Mouse (Mus musculus) B cell, adult 2 months (primary cell): ENCODE measurements around the gene 3110040M04Rik.
"Not testable (repeated sequence)": the region's sequence is repeated elsewhere in the genome, so short reads cannot be mapped to it uniquely, and the experiment has no call there.

Experiments
- DNase-seq, 2 experiments: peaks; one replicate each; pipeline ENCODE4 v3.0.0; 2022

3110040M04Rik gene

DNA sequence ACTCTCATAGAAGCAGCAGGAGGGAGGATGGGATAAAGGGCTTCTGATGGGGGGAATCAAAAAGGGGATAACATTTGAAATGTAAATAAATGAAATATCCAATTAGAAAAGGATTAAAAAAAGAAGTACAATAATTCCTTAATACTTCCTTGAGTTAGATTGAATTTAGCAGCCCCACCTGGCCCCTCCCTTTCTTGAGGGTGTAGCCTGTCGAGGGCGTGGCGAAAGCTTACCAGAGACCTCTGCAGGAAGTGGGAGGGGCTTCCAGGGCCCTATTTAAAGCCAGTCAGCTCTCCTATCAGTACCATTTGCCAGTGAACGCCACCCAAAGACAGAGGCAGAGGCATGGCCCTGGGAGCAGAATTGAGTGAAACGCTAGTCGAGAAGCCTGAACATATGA, at the start of gene 3110040M04Rik:
Gene 3110040M04Rik, plus strand, starts transcription at position 304 of the 400 bp plus-strand sequence.
- DNase-seq = not testable (repeated sequence)

DNA sequence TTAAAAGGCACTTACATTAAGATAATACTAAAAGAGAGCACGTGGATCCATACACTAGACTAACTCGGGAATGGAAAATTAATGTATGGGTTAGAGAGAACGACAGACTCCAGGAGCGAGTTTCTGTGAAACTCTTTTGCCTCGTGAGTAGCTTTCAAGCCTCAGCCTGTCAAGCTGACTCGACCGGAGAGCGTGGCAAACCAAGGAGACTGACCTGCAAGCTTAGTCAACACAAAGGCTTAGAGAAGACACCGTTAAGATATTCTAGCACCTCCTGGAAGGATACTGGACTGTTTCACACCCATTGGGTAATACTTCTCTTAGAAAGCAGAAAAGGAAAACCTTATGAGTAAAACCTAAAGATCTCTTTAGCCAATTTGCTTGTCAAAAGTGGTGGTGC, 49.8 kb upstream of the 3110040M04Rik start:
- not testable (repeated sequence) for DNase-seq

DNA sequence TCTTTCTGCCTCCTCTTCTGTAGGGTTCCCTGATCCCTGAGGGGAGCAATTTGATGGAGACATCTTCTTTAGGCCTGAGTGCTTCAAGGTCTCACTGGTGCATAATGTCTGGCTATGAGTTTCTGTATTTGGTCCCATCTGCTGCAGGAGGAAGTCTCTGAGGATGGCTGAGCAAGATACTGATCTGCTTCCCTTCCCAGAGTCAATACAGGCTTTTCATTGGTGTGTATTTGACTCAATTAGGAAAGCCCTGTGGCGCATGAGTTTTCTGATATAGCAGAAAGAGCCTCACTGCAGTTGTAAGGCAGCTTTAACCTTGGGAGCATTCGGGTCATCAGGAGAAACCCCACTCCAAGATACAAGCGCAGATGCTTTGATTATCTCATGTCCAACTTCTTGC, 47.8 kb upstream of the 3110040M04Rik start:
- no peak for DNase-seq

DNA sequence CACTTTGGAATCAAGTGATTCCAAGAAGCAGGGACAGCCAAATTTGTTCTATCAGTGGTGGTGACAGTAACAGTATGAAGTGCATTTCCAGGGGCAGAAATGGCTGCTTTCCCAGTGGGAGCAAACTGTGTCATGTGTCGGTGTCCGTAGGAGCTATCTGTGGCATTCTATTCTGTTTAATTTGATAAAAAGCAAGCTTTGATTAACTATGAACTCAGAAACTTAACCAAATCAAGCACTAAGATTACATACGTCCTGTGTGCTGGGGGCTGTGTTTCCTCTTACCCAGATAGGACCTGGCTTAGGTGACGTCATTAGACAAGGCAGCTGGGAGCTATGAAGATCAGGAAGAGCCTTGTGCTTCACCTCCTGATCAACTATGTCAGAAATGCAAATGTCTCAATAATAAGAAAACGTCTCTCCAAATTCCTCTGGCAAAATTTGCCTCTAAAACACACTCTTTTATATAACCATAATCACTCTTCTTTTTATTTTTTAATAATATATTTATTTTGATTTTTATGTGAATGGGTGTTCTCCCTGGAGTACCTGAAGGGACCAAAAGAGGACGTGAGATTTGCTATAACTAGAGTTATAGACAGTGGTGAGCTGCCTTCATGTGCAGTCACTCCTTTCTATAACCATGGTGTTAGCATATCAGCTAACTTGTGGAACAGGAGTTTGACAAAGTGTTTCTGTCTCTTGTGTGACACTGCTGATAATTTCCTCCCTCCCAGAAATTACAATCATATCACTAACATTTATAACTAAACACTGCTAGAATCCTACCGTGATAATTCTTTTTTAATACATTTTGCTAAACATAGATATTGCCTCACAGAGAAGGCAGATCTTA, 46.9 kb upstream of the 3110040M04Rik start:
- DNase-seq = no peak

DNA sequence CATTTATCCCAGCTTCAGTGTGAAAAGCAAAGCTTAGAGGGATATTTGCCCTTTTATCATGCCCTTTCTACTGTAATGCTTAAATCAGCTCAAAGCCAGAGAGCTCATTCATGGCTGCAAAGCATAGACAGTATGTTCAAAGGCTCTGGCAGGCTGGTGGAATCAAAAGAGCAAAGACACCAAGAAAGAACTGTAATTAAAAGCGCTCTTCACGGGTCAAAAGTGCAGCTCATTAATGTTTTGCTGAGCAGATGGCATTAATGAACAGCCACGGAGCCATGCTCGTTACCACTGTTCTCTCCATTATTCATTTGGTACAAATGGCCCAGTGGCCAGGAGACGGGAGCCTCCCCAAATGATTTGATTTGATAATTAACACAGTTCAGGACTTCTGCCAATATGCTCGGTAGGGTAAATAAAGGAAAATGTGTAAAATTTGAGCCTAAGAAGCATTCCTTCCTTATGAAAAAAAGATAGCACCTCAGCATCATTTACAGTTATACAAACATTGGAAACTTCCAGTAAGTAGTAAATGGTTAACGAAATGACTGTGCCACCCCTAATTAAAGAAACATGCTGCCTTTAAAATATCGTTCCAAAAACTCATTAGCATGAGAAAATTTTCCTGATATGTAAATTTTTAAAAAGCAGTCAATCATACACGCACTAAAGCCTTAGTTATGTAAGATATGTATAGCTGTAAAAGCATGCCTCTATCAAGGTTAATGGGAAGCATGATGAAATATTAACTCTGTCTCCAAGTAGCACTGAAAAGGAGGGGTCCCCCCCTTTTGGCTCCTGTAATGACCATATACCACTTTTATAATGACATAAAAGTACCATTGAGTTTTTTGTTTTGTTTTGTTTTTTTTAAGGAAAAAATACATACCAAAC, 45.7 kb upstream of the 3110040M04Rik start:
- no peak for DNase-seq

DNA sequence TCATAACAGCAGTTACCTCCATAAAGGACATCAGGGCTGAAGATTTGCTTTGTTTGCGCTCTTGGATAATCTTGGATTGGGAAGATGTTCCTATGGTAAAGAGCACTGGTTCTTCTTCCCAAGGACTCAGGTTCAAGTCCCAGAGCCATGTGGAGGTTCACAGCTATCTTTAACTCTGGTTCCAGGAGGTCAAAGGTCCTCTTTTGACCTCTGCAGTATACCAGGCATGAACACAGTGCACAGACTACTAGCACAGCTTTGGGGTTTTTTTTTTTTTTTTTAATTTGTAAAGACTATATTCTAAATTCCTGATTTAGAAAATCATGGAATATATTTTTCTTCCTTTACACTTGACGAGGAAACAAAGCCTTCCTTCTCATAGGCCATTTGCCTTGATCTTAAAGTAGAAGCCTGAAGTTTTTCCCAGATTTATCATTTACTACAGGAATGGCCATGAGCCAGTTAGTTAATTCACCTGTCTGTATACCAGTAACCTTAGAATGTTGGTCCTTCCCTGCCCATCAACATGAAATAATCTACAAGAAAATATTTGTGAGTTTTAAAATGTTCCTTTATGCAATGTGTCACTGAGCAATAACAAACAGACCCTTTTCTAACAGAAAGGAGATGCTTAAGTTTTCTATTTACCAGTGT, 44.9 kb upstream of the 3110040M04Rik start:
- DNase-seq = no peak

DNA sequence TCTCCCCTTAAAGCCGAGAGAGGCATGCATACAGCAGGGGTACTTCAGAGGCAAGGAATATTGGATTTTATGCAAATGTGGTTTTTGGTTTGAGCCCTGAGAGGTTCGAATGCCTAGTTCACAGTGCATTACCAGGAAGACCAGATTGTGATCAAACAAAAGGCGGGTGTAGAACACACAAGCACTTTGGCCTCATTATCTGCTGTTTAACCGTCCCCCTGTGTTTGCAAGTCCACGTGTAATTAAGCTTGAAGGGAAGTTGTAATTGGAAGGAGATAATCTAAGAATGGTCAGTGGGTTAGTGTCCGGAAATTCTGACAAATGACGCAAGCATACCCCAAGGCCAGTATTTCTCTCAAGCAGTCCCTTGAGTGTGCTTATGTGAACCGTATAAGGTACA, 37.9 kb upstream of the 3110040M04Rik start:
- no peak for DNase-seq

DNA sequence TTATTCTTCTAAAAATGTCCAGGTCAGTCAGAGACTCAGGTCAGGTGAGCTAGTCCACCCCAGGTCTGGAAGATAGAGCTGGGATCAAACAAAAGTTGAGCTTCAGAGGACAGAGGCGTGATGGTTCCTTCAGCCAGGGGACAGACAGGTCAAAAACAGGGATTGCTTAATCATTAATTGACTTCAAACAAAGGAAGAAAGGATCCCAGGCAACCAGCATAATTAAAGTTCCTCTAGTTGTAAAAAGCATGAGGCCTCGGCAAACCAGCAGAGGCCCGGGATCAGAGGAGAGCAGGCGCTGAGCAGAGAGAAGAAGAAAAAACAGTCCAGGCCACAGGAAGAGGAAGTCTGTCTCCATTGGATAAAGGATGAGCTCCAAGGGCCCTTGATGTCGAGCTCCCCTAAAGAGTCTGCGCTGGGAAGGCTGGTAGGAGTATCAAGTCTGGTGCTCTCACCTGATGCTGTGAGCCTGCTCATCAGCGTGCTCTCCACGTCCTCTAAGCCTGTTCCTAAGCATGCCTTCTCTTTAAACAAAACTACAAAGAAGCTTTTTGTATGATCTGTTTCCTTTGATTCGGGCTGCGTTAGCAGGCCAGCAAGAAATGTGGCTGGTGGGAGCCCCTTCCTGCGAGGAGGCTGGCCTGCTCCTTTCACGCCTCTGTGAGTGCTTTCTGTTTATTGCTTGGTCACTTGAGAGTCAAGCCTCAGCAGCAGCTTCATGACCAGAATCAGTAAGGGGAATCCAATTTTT, 36.4 kb upstream of the 3110040M04Rik start:
- DNase-seq = no peak

DNA sequence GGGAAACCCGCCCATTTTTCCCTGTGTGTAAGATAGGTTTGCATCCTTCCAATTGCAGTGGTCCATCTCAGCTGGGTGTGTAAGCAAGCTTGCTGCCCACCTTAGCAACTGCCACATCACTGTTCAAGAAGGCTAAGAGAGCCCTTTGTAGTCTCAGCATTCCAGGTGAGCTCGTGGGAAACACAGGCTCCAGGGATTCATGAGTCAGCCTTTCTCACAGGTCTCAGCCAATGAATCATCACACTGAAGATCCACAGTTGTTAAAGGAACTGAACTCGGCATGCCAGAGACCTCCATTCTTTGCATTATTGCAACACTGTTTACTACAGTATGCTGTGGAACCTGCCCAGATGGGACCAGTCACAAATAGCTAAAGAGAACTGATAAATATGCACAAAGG, 35.3 kb upstream of the 3110040M04Rik start:
- DNase-seq = no peak

DNA sequence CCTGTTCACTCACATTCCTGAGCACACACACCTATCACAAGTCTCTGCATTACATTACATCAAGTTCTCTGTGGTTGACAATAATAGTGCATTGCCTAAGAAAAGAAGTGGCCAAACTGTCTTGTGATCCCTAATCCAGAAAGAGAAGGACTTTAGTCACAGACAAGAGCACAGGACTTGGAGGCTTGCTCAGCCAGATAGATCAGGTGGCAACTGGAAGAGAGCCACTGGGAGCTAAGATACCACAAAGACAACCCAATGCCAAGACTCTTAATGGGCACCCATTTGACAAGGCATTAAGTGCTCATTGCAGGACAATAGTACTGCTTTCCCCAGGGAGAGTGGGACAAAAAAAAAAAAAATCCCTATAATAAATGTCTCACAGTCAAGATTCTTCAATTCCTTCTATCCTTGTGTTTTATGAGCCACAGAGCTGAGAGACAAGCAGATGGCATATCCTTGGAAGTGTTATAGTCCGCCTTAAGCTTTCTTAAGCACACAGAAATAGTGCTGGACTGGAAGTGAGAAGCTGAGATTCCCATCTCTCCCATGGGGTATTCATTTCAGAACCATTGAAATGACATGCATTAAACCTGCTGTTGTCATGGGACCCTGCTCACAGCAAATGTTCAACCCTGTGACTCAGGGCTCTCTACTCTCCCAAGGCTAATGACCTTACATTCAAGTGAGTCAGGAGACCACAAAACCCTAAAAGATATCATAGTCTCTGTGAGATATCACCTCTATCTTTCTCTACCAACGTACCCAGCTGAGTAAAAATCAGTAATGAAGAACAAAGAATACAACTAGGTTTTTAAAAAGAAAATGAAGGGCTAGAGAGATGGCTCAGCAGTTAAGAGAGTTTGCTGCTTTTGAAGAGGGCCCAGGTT, 32.1 kb upstream of the 3110040M04Rik start:
- no peak for DNase-seq

DNA sequence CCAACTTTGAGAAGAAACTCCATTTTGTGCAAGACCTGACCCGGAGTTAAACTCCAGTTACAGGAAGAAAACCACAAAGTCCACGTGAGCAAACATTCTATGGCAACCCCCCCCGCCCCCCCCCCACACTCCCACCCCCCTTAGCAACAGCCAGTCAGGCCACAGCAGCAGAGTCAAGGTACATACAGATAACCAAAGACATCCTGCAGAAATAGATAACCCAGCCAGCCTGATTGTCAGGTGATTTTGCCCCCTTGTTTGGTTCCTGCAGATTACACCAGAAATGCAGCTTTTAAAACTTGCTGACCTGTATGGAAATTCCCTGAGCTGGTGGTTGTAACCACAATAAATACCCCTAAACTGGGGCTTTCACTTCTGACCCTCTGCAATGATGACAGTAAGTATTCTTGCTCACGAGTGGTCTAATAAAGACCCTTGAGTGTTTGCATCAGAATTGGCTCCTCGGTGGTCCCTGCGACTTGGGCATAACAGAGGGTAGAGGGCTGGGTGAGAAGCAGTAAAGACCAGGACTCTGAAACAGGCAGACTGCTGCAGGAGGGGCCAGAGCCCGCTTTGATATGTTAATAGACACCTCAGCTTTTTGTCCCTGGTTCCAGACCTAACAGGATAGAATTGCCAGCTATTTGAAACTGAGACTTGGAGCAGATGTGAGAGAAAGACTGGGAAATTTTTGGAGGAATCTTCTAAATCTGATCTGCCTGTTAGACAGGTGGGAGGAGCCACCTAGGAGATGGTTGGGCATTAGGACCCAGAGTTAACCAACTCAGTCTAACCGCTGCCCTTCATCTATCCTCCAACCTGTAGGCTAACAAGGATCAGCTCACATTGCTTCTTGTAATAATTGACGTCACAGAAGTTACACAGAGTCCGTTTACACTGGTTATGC, 26.6 kb upstream of the 3110040M04Rik start:
- DNase-seq = peak; percentile 34 to 40

DNA sequence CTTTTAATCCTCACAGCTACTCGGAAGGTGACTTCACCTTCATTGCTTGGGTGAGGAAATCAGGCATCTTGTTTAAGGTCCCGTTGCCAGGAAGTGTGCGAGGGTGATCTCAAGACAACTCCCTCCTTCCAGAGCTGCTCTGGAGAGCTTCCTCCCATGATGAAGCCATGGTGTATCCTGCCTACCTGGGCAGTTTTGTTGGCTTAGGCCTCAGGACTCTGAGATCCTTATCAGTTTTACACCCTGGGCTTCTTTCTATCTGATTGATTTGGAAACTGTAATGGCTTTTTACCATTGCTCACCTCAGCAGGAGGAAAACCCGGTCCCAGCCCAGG, 26.0 kb upstream of the 3110040M04Rik start:
- DNase-seq = no peak

DNA sequence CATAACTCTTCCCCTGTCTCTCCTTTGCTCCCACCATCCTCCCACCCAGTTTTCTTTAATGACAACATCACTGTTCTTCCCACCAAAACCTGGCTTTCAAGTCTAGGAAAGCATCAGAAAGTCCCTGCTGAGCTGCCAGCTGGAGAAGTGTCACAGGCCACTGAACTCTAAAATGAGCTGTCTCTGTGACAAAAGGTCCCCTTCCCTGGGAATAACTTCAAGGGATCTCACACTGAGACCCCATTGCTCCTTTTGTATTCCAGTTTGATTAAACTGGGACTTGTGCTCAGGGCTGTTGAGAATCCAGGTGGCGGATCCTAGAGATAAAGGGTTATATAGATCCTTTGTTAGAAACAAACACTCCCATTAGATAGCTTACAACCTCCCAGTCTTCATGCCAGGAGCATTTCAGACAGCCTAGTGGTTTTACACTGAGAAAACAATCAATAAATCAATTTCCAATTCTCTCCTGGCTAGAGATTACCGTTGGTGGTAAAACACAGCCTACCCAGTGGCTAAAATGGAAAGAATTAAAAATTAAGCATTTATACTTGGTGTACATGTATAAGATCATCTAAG, 25.3 kb upstream of the 3110040M04Rik start:
- DNase-seq = no peak

DNA sequence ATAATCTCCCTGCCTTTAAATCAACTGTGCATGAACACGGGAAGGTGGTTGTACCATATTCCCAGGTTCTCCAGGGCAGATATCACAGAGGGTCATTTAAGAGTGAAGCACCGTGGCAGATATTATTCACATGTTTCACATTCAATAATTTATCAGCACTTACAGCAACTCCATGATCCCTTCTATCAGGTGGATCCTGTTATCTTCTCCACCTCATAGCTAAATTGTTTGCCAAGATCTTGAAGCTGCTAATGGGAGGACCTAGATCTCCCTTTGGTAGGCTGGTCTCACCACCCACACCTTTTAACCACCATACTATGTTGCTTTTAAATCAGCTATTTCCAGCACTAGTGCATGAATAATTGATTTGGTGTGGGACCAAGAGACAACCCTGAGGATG, 23.8 kb upstream of the 3110040M04Rik start:
- DNase-seq = no peak

DNA sequence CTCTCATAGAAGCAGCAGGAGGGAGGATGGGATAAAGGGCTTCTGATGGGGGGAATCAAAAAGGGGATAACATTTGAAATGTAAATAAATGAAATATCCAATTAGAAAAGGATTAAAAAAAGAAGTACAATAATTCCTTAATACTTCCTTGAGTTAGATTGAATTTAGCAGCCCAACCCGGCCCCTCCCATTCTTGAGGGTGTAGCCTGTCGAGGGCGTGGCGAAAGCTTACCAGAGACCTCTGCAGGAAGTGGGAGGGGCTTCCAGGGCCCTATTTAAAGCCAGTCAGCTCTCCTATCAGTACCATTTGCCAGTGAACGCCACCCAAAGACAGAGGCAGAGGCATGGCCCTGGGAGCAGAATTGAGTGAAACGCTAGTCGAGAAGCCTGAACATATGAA, 21.7 kb upstream of the 3110040M04Rik start, which contains the start of gene Gm47985:
Gene Gm47985, plus strand, starts transcription at position 272 of the 400 bp plus-strand sequence.
- DNase-seq = not testable (repeated sequence)

DNA sequence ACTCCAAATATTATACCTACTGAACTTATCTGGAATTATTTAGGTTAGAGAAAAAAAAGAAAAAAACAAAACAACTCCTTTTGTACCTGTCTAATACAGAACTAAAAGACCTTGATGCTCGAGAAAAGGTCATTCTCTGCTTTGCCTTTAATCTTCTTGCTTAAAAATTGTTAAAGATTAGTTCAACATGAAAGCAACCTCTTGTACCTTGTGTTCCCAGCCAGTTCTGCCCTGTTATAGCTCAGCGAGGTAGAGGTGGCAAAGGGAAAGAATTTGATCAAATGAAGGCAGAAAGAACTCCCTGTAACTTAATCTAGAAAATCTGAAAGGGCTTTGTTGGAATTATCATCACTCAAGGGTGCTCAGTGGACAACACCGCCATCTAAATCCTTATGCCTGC, 17.7 kb upstream of the 3110040M04Rik start:
- not testable (repeated sequence) for DNase-seq

DNA sequence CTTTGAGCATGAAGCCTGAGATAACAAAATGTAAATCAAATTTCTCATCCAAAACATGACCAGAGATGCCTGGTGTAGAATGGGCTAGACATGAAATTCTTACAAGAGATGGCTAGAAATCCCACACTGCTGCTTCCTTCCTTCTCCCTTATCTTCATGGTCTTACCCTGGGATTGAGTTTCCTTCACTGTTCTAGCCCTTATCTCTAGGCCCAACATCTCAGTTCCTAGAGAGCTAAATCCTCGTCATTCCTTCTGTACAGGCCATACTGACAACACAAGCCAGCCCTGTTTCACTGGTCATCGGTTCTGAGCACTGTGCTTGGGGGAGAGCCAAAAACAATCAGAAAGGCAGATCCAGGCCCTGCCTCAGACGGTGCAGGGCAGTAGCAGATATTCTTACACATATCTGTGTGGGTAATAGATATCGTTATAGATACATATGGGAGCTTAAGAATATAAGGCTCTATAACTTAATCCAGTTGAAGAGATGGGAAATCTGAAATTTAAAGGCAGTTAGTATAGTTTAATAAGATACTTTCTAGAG, 17.0 kb upstream of the 3110040M04Rik start:
- not testable (repeated sequence) for DNase-seq

DNA sequence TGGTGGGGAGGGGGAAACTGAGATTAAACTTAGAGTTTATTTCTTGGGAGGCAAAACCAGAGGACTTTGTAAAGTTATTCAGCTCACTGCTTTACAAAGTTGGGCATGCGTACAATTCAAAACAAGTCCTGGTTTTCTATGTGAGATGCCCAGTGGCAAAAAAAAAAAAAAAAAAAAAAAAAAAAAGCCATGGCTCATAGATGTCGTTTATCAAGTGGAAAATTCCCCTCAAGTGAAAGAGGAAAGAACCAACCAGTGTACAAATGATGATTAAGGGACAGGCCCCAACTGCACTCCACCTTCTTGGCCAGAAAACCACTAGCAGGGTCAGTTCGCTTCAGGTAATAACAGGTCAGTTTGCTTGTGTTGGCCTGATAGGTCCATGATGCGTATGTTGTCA, 15.5 kb upstream of the 3110040M04Rik start:
- no peak for DNase-seq

DNA sequence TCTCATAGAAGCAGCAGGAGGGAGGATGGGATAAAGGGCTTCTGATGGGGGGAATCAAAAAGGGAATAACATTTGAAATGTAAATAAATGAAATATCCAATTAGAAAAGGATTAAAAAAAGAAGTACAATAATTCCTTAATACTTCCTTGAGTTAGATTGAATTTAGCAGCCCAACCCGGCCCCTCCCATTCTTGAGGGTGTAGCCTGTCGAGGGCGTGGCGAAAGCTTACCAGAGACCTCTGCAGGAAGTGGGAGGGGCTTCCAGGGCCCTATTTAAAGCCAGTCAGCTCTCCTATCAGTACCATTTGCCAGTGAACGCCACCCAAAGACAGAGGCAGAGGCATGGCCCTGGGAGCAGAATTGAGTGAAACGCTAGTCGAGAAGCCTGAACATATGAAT, 11.8 kb upstream of the 3110040M04Rik start, which contains the start of gene Gm8947:
Gene Gm8947, plus strand, starts transcription at position 302 of the 400 bp plus-strand sequence.
- DNase-seq = not testable (repeated sequence)
